Mouse (Mus musculus) testis, adult 2 months (tissue): Measurements from ENCODE around the gene Zfhx3.

Experiments used
- CTCF ChIP-seq: fragments of 200-500 bp; IDR thresholded peaks from 2 replicates; pipeline ENCODE4 v1.5.1; 2012; ENCODE audit warnings: low read depth, mild to moderate bottlenecking, inconsistent platforms, low read length, moderate library complexity; ENCODE audit not compliant: control insufficient read depth, insufficient read depth, insufficient replicate concordance
- POLR2A ChIP-seq: fragments of 200-500 bp; IDR thresholded peaks from 2 replicates; pipeline ENCODE4 v1.6.1; 2012; ENCODE audit warnings: low read depth, mild to moderate bottlenecking, inconsistent platforms, low read length, moderate library complexity; ENCODE audit not compliant: control insufficient read depth

GRCm38 (mm10) chr8:108888924-108889323, 946.5 kb downstream of the Zfhx3 start:
- TF ChIP-seq CTCF (no peak), POLR2A (no peak)
